Mouse (Mus musculus): ENCODE results near the gene Olfr830.
"Not testable (repeated sequence)": the region's sequence is repeated elsewhere in the genome, so short reads cannot be mapped to it uniquely, and the experiment has no call there.

The Olfr830 gene

GRCm38 (mm10) chr9:18874393-18874792 is at the start of gene Olfr830:
TSS of gene Olfr830 (plus strand) at chr9:18874693.
- DNase-seq (ENCODE audit: low spot score in 2 of 2), result no peak

DNA sequence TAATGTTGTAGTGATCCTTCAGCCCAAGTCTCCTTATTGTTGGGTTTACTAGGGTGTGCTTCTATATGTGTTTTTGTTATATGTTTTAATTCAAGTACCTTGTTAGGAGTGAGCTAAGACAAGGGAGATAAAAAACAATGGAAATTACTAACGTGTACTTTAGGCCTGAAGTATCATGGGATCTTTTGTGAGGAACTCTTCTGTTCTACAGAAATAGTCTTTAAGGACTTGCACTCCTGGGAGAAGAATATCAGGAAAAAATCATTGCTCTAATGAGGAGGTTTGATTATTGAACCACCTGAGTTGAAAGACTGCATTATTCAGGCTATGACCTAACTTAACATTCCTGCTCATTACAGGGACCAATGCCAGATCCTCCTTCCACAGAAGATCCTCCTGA is 19.9 kb upstream of the Olfr830 start, which contains the start of gene Olfr829:
TSS of gene Olfr829 (plus strand) at position 301 of the 400 bp plus-strand sequence.
- no peak for DNase-seq (ENCODE audit: low spot score in 2 of 2)

- not testable (repeated sequence) for DNase-seq (ENCODE audit: low spot score in 2 of 2)
Measured at GRCm38 (mm10) chr9:18907699-18908098, 33.2 kb downstream of the Olfr830 start.

- not testable (repeated sequence) for DNase-seq (ENCODE audit: low spot score in 2 of 2)
Measured at GRCm38 (mm10) chr9:18927921-18928320, 53.4 kb downstream of the Olfr830 start.

All from right cerebral cortex, postnatal 36 days (tissue).